Mouse (Mus musculus) midbrain, embryonic 14.5 days (tissue): ENCODE measurements around the gene Snrnp27. TPM values are rescaled to one million over a fixed set of nuclear protein-coding genes. Genes with fewer than 3 reads are reported as not detected.
A peak's percentile ranks its signal among the peaks of the same experiment; 100 is the strongest.

Experiments used
- ATAC-seq: fragments of 200-750 bp; cut with Nextera tagmentation; 2 replicates; pipeline ENCODE4 v1.8.0; 2017; ENCODE audit warnings: moderate number of reproducible peaks, moderate library complexity; ENCODE audit not compliant: low FRiP score, low TSS enrichment
- DNase-seq: peaks from one replicate; pipeline ENCODE4 v3.0.0-alpha.2; 2015
- H3K27ac ChIP-seq: fragments of 300-500 bp; sonication (generic); replicated peaks from 2 replicates; pipeline ENCODE4 v1.5.1; 2014; ENCODE audit warnings: mild to moderate bottlenecking, low read depth, low read length, moderate library complexity
- H3K27me3 ChIP-seq: fragments of 300-500 bp; sonication (generic); 2 replicates; pipeline ENCODE4 v1.6.1; 2014; ENCODE audit warnings: low read length, control low read depth, mixed read lengths; ENCODE audit not compliant: control insufficient read depth, insufficient read depth
- H3K36me3 ChIP-seq: fragments of 300-500 bp; sonication (generic); 2 replicates; pipeline ENCODE4 v1.6.1; 2014; ENCODE audit warnings: low read length, control low read depth; ENCODE audit not compliant: control insufficient read depth, insufficient read depth
- H3K4me1 ChIP-seq: fragments of 300-500 bp; sonication (generic); 2 replicates; pipeline ENCODE4 v1.6.1; 2014; ENCODE audit warnings: mild to moderate bottlenecking, antibody characterized with exemption, low read length, control low read depth; ENCODE audit not compliant: control insufficient read depth, insufficient read depth
- H3K4me2 ChIP-seq: fragments of 300-500 bp; sonication (generic); 2 replicates; pipeline ENCODE4 v1.6.1; 2014; ENCODE audit warnings: mild to moderate bottlenecking, low read length, moderate library complexity
- H3K4me3 ChIP-seq: fragments of 300-500 bp; sonication (generic); replicated peaks from 2 replicates; pipeline ENCODE4 v1.5.1; 2014; ENCODE audit warnings: low read depth, low read length
- H3K9ac ChIP-seq: fragments of 300-500 bp; sonication (generic); replicated peaks from 2 replicates; pipeline ENCODE4 v1.6.1; 2014; ENCODE audit warnings: mild to moderate bottlenecking, low read length, moderate library complexity
- H3K9me3 ChIP-seq: fragments of 300-500 bp; sonication (generic); 2 replicates; pipeline ENCODE4 v1.6.1; 2016; ENCODE audit warnings: low read length, control low read depth, mixed read lengths; ENCODE audit not compliant: control insufficient read depth
- WGBS: fragments of 180-500 bp; shearing (Covaris S2); extraction: QIAGEN DNeasy Blood & Tissue Kit; methylation state at CpG from one replicate; pipeline ENCODE4 v1.1.7; 2014; 5-methylcytosine and 5-hydroxymethylcytosine counted together
- polyA plus RNA-seq: library from polyadenylated mRNA; unstranded; fragments of >200 nt; fragmentation: Nextera tagmentation; extraction: Ambion mirVana; gene quantifications from 2 replicates; pipeline ENCODE4 v1.2.1, GENCODE M21; 2014

Gene Snrnp27
- polyA plus RNA-seq, 1 experiment from 2014 or later = 105 TPM

DNA sequence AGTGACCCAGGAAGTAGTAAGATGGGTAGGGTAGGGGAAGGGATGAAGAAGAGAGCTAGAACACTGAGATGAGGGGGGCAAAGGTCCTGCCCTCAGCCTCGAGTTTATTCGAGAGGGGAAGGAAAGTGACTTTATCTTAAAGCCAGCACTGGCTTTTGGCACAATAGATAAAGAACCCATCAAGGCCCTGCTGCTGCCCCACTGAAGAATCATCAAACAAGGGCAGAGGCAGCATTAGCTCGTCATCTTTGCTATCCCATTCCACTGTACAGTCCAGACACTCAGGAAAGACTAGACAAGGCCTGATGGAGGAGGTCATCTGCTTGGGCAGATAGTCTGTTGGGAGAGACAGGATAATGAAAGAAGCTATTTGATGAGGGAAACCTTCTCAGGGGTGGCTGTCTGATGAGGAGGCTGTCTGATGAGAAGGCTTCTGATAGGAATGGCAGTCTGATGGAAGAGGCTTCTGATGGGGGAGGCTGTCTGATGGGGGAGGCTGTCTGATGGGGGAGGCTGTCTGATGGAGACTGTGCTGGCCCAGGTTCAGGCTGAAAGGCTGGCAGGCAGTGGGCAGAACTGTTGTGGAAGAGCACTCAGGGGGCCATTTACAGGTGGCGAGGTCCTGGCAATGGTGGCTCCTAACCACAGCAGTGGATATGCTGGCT lies 47.0 kb downstream of the Snrnp27 start:
- 63% methylated on average over 4 of the region's 4 CpGs for WGBS
- no peak overlapping the region for H3K27ac ChIP-seq
- no peaks in the 10 kb centered on the region for H3K4me1 ChIP-seq
- no peaks in the 10 kb centered on the region for H3K9me3 ChIP-seq
- H3K4me2 ChIP-seq = no peak overlapping the region
- H3K36me3 ChIP-seq = no peaks in the 10 kb centered on the region
- ATAC-seq = no peak
- no peak overlapping the region for H3K9ac ChIP-seq
- H3K27me3 ChIP-seq = no peaks in the 10 kb centered on the region
- H3K4me3 ChIP-seq = no peak overlapping the region
- no peak for DNase-seq

DNA sequence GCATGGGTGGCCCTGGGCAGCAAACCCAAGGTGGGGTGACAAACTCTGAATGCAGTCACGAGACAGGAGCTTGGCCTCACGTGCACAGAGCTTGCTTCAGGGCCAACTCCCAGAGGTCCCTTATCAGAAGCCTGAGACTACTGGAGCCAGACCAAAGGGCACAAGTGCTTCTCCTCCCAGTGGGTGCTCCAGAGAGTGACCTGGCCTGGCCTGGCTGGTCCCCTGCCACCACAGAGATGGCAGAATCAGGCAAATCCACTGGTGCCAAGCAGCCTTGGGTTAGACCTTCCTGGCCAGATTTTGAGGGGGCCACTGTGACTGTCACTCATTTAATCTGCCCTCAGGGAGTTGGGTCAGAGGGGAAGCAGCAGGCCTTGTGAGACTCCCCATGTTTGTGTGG lies 47.8 kb downstream of the Snrnp27 start:
- Histone ChIP-seq H3K9ac (no peak overlapping the region), H3K9me3 (no peaks in the 10 kb centered on the region), H3K36me3 (no peaks in the 10 kb centered on the region), H3K27me3 (no peaks in the 10 kb centered on the region), H3K27ac (no peak overlapping the region), H3K4me3 (no peak overlapping the region), H3K4me2 (no peak overlapping the region), H3K4me1 (no peaks in the 10 kb centered on the region)
- ATAC-seq (no peak), DNase-seq (no peak)
- 70% methylated on average over 2 of the region's 2 CpGs for WGBS

GRCm38 (mm10) chr6:86630141-86630540 lies 54.2 kb downstream of the Snrnp27 start:
- H3K27ac ChIP-seq = no peak overlapping the region
- no peak overlapping the region for H3K4me2 ChIP-seq
- no peaks in the 10 kb centered on the region for H3K27me3 ChIP-seq
- ATAC-seq (no peak), DNase-seq (peak; percentile 11)
- no peak overlapping the region for H3K4me3 ChIP-seq
- H3K4me1 ChIP-seq = no peaks in the 10 kb centered on the region
- H3K36me3 ChIP-seq = no peaks in the 10 kb centered on the region
- no peaks in the 10 kb centered on the region for H3K9me3 ChIP-seq
- 66% methylated on average over 3 of the region's 3 CpGs for WGBS
- H3K9ac ChIP-seq = no peak overlapping the region

GRCm38 (mm10) chr6:86627946-86628345 lies 56.4 kb downstream of the Snrnp27 start, which contains the start of gene Asprv1:
Gene Asprv1, plus strand, starts transcription at chr6:86628164.
- Histone ChIP-seq H3K27me3 (no peaks in the 10 kb centered on the region), H3K27ac (no peak within 1 kb of the TSS), H3K36me3 (no peaks in the 10 kb centered on the region), H3K9me3 (no peaks in the 10 kb centered on the region), H3K4me2 (no peak within 1 kb of the TSS), H3K9ac (no peak within 1 kb of the TSS), H3K4me1 (no peaks in the 10 kb centered on the region), H3K4me3 (no peak within 1 kb of the TSS)
- 49% methylated on average over 10 of the region's 10 CpGs for WGBS
- ATAC-seq (no peak), DNase-seq (no peak)

Other genes with a start within 250 kb of the Snrnp27 start
- 22.8 and 25.5 TPM in 2 replicates for gene C87436, start 246.1 kb downstream of the Snrnp27 start, polyA plus RNA-seq
- gene Pcbp1, start 158.2 kb downstream of the Snrnp27 start, polyA plus RNA-seq = 289 and 325 TPM in 2 replicates
- 0.76 and 0.92 TPM in 2 replicates for gene Asprv1, start 56.4 kb downstream of the Snrnp27 start, polyA plus RNA-seq
- gene Mxd1, start 15.4 kb downstream of the Snrnp27 start, polyA plus RNA-seq = 16.2 and 24.2 TPM in 2 replicates
- 32.7 and 38.0 TPM in 2 replicates for gene Gmcl1, start 48.9 kb upstream of the Snrnp27 start, polyA plus RNA-seq
- gene Anxa4, start 109.1 kb upstream of the Snrnp27 start, polyA plus RNA-seq = 2.8 and 5.6 TPM in 2 replicates
- gene Aak1, start 165.0 kb upstream of the Snrnp27 start, polyA plus RNA-seq = 41.9 and 43.9 TPM in 2 replicates